Mouse (Mus musculus) cerebellum, adult 2 months (tissue): ENCODE results near the gene Rogdi.

Source experiments
- CTCF ChIP-seq: fragments of 200-500 bp; IDR thresholded peaks from 2 replicates; pipeline ENCODE4 v1.5.1; 2011; ENCODE audit warnings: low read depth, mild to moderate bottlenecking, control low read depth, low read length, moderate library complexity, borderline replicate concordance; ENCODE audit not compliant: insufficient read depth
- POLR2A ChIP-seq: fragments of 200-500 bp; IDR thresholded peaks from 2 replicates; pipeline ENCODE4 v1.6.1; 2011; ENCODE audit warnings: low read length, control low read depth, borderline replicate concordance; ENCODE audit not compliant: insufficient read depth

DNA sequence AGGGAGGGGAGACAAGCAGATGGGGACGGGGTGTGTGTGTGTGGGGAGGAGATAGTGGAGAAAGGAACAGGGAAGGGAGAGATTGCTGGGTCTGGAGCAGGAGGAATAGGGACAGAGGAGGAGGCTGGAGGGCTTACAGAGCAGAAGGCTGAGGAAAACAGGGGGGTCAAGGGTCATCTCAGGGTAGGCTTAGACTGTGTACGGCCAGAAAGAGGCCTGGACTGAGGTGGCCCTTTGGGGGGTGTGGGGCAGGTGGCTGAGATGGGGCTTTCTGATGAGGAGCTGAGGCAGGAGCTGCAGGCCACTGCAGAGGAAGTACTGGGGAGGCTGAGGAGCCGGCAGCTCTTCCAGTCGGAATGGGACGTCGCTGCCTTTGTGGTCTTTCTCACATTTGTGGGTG is 5.9 kb downstream of the Rogdi start:
- no peak for TF ChIP-seq POLR2A
- no peak for TF ChIP-seq CTCF
